In the genomic region with DNA sequence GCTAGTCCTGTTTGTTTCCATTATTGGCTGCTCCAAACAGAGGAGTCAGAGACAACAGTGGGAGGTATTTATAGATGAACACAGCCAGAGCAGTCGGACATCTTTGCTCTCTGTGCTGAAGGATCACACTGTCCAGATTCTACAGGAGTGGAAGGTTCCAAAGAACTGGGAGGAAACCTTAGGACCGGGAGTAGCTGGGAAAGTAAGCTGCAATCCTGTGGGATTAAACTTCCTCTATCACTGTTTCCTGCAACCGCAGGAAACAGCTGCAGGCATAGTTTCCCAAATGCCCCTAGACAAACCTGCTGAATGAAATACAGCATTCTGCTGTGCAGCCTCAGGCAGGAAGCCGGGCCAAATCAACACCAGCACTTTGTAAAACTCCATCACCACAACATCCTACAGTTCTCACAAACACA, we compare ENCODE assay signal across 9 mouse cellular contexts.
A peak's percentile ranks its signal among the peaks of the same experiment; 100 is the strongest.
DNase-seq lines count a peak whose midpoint lies in the region; ATAC-seq lines count a peak whose summit lies in the region.
"Had no signal": no experiment of that assay in that cellular context is flagged by ENCODE, and none has a peak within 500 bp of the region (broad histone marks: within the 10 kb centered on the region; RNA-seq: fewer than 3 reads in every experiment).

No protein-coding gene starts in this region.

- WGBS in embryonic facial prominence, embryonic 12.5 days: 19% methylated on average over 4 of the region's 4 CpGs
- 43% methylated on average over 4 of the region's 4 CpGs for WGBS in embryonic facial prominence, embryonic 10.5 days
- WGBS in embryonic facial prominence, embryonic 13.5 days: 21% methylated on average over 4 of the region's 4 CpGs
- 8% methylated on average over 4 of the region's 4 CpGs for WGBS in limb, embryonic 15.5 days

- H3K36me3 ChIP-seq in embryonic facial prominence, embryonic 12.5 days: no peaks in the 10 kb centered on the region
- H3K36me3 ChIP-seq in embryonic facial prominence, embryonic 10.5 days (replicated peaks): 0 out of 2 replicates have a peak, but pooled peaks cover 4% of the 10 kb centered on the region
- peaks cover 6% of the 10 kb centered on the region; the same call in 1 of the 2 replicates for H3K36me3 ChIP-seq in embryonic facial prominence, embryonic 13.5 days
- H3K36me3 ChIP-seq in limb, embryonic 15.5 days: no peaks in the 10 kb centered on the region

- no peaks in the 10 kb centered on the region for H3K27me3 ChIP-seq in embryonic facial prominence, embryonic 12.5 days
- H3K27me3 ChIP-seq in embryonic facial prominence, embryonic 10.5 days (replicated peaks; ENCODE audit: low read depth, poor library complexity, severe bottlenecking): no peaks in the 10 kb centered on the region
- H3K27me3 ChIP-seq in embryonic facial prominence, embryonic 13.5 days: no peaks in the 10 kb centered on the region
- no peaks in the 10 kb centered on the region for H3K27me3 ChIP-seq in limb, embryonic 15.5 days

- intact Hi-C loops in heart, postnatal 10 days (cut with DNase I): loop anchor here (2.0 to 5.0 kb wide), 2 partner anchors 60 to 77 kb away; no protein-coding TSS in a partner anchor

- H3K4me1 ChIP-seq in embryonic facial prominence, embryonic 12.5 days: peaks cover 22% of the 10 kb centered on the region; the same call in 1 of the 2 replicates
- H3K4me1 ChIP-seq in embryonic facial prominence, embryonic 10.5 days: peaks cover 19% of the 10 kb centered on the region
- H3K4me1 ChIP-seq in embryonic facial prominence, embryonic 13.5 days: peaks cover 27% of the 10 kb centered on the region
- H3K4me1 ChIP-seq in limb, embryonic 15.5 days: peaks cover 20% of the 10 kb centered on the region

- no peak for DNase-seq in embryonic facial prominence, embryonic 10.5 days (ENCODE audit: low spot score)
- peak; percentile 58 to 66 for DNase-seq in heart, postnatal 10 days
- no peak for DNase-seq in testis, postnatal 14 days (ENCODE audit: low spot score)
- DNase-seq in layer of hippocampus, postnatal 10 days (ENCODE audit: low spot score in 2 of 2): no peak
- no peak for DNase-seq in T-cell, adult 2 months (ENCODE audit: low spot score)
- DNase-seq: right cerebral cortex, postnatal 4 days had no signal

- no peak for ATAC-seq in embryonic facial prominence, embryonic 12.5 days (ENCODE audit: insufficient number of reproducible peaks, insufficient read depth, low FRiP score, low TSS enrichment)
- no peak for ATAC-seq in embryonic facial prominence, embryonic 13.5 days (ENCODE audit: insufficient number of reproducible peaks, insufficient read depth, low FRiP score, low TSS enrichment, low read depth)
- ATAC-seq in limb, embryonic 15.5 days (ENCODE audit: insufficient number of reproducible peaks, low FRiP score, low TSS enrichment, low read depth): no peak

- H3K9ac ChIP-seq in embryonic facial prominence, embryonic 12.5 days: no peak overlapping the region
- no peak overlapping the region for H3K9ac ChIP-seq in embryonic facial prominence, embryonic 13.5 days
- H3K9ac ChIP-seq in limb, embryonic 15.5 days: no peak overlapping the region

- no peak overlapping the region for H3K4me2 ChIP-seq in embryonic facial prominence, embryonic 12.5 days (replicated peaks)
- no peak overlapping the region for H3K4me2 ChIP-seq in embryonic facial prominence, embryonic 13.5 days
- no peak overlapping the region for H3K4me2 ChIP-seq in limb, embryonic 15.5 days

- peak overlapping the region; percentile 61 for H3K27ac ChIP-seq in embryonic facial prominence, embryonic 12.5 days
- H3K27ac ChIP-seq in embryonic facial prominence, embryonic 10.5 days (replicated peaks): no peak overlapping the region
- H3K27ac ChIP-seq in embryonic facial prominence, embryonic 13.5 days: peak overlapping the region; percentile 78
- H3K27ac ChIP-seq in limb, embryonic 15.5 days: peak overlapping the region; percentile 70

- H3K9me3 ChIP-seq in embryonic facial prominence, embryonic 12.5 days: no peaks in the 10 kb centered on the region
- H3K9me3 ChIP-seq in embryonic facial prominence, embryonic 10.5 days: no peaks in the 10 kb centered on the region
- no peaks in the 10 kb centered on the region for H3K9me3 ChIP-seq in embryonic facial prominence, embryonic 13.5 days
- H3K9me3 ChIP-seq in limb, embryonic 15.5 days: no peaks in the 10 kb centered on the region

- no peak overlapping the region for H3K4me3 ChIP-seq in embryonic facial prominence, embryonic 12.5 days
- H3K4me3 ChIP-seq in embryonic facial prominence, embryonic 10.5 days: no peak overlapping the region
- no peak overlapping the region for H3K4me3 ChIP-seq in embryonic facial prominence, embryonic 13.5 days
- no peak overlapping the region for H3K4me3 ChIP-seq in limb, embryonic 15.5 days

Comparison
In these comparisons a context has a peak if more than half of its experiments do, and no peak if none do; other contexts are left out.
1. DNase-seq: peak in heart, postnatal 10 days (2 of 2); none in embryonic facial prominence, embryonic 10.5 days (single experiment), testis, postnatal 14 days (single experiment), layer of hippocampus, postnatal 10 days (0 of 2) and T-cell, adult 2 months (single experiment).